Mouse (Mus musculus): ENCODE data around the gene Plxnb2. TPM values are rescaled to one million over a fixed set of nuclear protein-coding genes. Genes with fewer than 3 reads are reported as not detected.

Plxnb2 gene
- total and polyA plus RNA-seq, 3 experiments, result 0.17 to 0.19 TPM; not detected in 1

DNA sequence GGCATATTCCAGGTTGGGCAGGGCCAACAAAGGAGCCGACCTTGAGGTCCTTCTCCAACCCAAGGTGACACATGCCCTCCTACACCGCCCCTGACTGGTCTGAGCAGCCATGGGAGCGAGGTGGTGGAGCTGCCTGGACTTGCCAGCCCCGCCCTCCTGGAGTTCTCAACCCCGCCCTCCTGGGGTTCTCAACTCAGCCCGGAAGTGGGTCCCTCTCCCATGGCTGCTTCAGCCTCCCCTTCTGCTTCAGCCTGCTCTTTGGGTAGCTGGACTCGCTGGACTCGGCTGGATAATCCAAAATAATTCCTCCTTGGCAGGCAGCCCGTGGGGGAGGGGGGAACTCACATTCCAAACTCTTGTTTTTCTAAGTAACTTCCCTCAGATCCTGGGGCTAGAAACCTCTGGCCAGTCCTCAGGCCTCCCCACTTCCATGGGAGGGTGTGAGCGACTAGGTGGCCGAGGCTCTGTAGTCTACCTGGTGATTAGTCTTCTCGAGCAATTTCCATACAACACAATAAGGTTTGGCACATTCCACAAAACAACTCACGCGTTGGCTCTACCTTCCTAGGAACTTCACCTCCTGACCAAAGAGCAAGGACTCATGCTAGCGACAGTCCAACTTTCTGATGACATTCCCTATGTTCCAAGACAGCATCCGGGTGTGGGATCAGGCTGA lies 1.5 kb downstream of the Plxnb2 start:
- no peak for TF ChIP-seq USF2 (IDR thresholded peaks at IDR 0.05; ENCODE audit: borderline replicate concordance in 1 of 2, insufficient read depth in 1 of 2, low read depth in 1 of 2, low read length in 2 of 2)
- TF ChIP-seq RAD21 (IDR thresholded peaks at IDR 0.05; ENCODE audit: low read depth, low read length), result no peak
- no peak for TF ChIP-seq TCF12 (IDR thresholded peaks at IDR 0.05; ENCODE audit: low read depth, low read length)
- TF ChIP-seq CTCF (IDR thresholded peaks at IDR 0.05 in 2 of 3, conservative IDR thresholded peaks at IDR 0.05 in 1 of 3; ENCODE audit: control insufficient read depth in 1 of 3, insufficient read depth in 1 of 3, low read depth in 2 of 3, low read length in 3 of 3, poor library complexity in 1 of 3, severe bottlenecking in 1 of 3), result no peak
- TF ChIP-seq NRF1 (IDR thresholded peaks at IDR 0.05; ENCODE audit: insufficient read depth, low read depth, low read length, poor library complexity, severe bottlenecking), result no peak
- no peak for TF ChIP-seq TBP (IDR thresholded peaks at IDR 0.05; ENCODE audit: low read depth, low read length)
- no peak for TF ChIP-seq MXI1 (IDR thresholded peaks at IDR 0.05; ENCODE audit: low read depth, low read length)
- no peak for TF ChIP-seq MYC (IDR thresholded peaks at IDR 0.05; ENCODE audit: low read depth, low read length)
- TF ChIP-seq MAZ (IDR thresholded peaks at IDR 0.05; ENCODE audit: low read depth, low read length), result no peak
- TF ChIP-seq POLR2AphosphoS5 (IDR thresholded peaks at IDR 0.05; ENCODE audit: borderline replicate concordance, low read depth, low read length), result no peak
- TF ChIP-seq MEF2A (IDR thresholded peaks at IDR 0.05; ENCODE audit: extremely low read depth, insufficient replicate concordance, low read depth, low read length, poor library complexity, severe bottlenecking), result no peak
- no peak for TF ChIP-seq ETS1 (IDR thresholded peaks at IDR 0.05; ENCODE audit: low read depth, low read length)
- no peak for TF ChIP-seq POLR2A (IDR thresholded peaks at IDR 0.05; ENCODE audit: control insufficient read depth in 1 of 2, insufficient read depth in 1 of 2, low read depth in 1 of 2, low read length in 2 of 2, poor library complexity in 1 of 2)
- no peak for TF ChIP-seq CHD1 (IDR thresholded peaks at IDR 0.05; ENCODE audit: low read depth, low read length)
- TF ChIP-seq GABPA (IDR thresholded peaks at IDR 0.05; ENCODE audit: low read depth, low read length), result no peak
- no peak for TF ChIP-seq TAL1 (IDR thresholded peaks at IDR 0.05; ENCODE audit: low read length)
- H3K27ac ChIP-seq (ENCODE audit: control insufficient read depth, low read depth, low read length), result no peak overlapping the region
- no peaks in the 10 kb centered on the region for H3K27me3 ChIP-seq (ENCODE audit: control insufficient read depth in 1 of 2, insufficient read depth in 2 of 2, low read length in 2 of 2)
- H3K4me3 ChIP-seq (ENCODE audit: control insufficient read depth in 1 of 2, insufficient read depth in 1 of 2, low read depth in 2 of 2, low read length in 2 of 2), result no peak overlapping the region
- no peak for DNase-seq (ENCODE audit: low read depth, low spot score)
- no peaks in the 10 kb centered on the region for H3K79me2 ChIP-seq (ENCODE audit: control insufficient read depth, insufficient read depth, low read length, poor library complexity)
- no peaks in the 10 kb centered on the region for H3K9me3 ChIP-seq (replicated peaks; ENCODE audit: insufficient read depth, low read length)
- H3K36me3 ChIP-seq (ENCODE audit: control insufficient read depth in 1 of 2, insufficient read depth in 2 of 2, low read length in 2 of 2), result peaks cover 0 to 11% of the 10 kb centered on the region in 2 experiments; a peak in 2 of 4 replicates
- peaks cover 4 to 16% of the 10 kb centered on the region in 2 experiments; a peak in 3 of 4 replicates for H3K4me1 ChIP-seq (ENCODE audit: control insufficient read depth in 1 of 2, insufficient read depth in 2 of 2, low read length in 2 of 2)
- H3K9ac ChIP-seq (ENCODE audit: control insufficient read depth, low read depth, low read length, poor library complexity, severe bottlenecking), result no peak overlapping the region

DNA sequence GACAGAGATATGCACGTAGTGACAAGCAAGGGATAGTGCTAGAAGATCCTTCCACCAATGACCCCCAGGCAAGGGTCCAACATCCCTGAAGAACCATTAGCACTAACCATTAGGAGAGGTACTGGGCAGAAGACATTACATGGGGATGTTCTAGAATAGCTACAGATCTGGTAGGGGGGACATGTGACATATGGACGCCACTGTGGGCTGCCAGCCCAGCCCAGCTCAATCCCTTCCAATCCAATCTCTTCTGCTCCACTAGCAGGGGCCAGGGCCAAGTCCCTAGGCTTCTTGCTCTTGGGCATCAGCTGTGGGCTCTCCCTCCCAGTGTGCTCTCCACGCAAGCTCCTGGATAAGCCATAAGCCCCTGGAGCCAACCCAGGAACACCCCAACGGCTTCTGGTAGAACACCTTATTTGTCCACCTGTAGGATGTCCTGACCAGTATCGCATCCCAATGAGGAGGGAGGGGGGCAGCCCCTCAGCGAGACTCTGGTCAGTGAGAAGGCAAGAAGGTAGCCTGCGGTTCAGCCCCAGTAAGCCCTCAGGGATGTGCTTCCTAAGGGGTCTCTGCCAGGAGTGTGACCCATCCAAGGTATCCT lies 2.2 kb downstream of the Plxnb2 start:
- H3K4me1 ChIP-seq (ENCODE audit: control insufficient read depth in 1 of 2, insufficient read depth in 2 of 2, low read length in 2 of 2), result peaks cover 4 to 16% of the 10 kb centered on the region in 2 experiments; a peak in 3 of 4 replicates
- H3K27me3 ChIP-seq (ENCODE audit: control insufficient read depth in 1 of 2, insufficient read depth in 2 of 2, low read length in 2 of 2), result no peaks in the 10 kb centered on the region
- no peak overlapping the region for H3K9ac ChIP-seq (ENCODE audit: control insufficient read depth, low read depth, low read length, poor library complexity, severe bottlenecking)

More for the DNA sequence above, 2.2 kb downstream of the Plxnb2 start:
- DNase-seq (ENCODE audit: low read depth, low spot score), result no peak
- Histone ChIP-seq H3K27ac (ENCODE audit: control insufficient read depth, low read depth, low read length) (no peak overlapping the region), H3K4me3 (ENCODE audit: control insufficient read depth in 1 of 2, insufficient read depth in 1 of 2, low read depth in 2 of 2, low read length in 2 of 2) (no peak overlapping the region), H3K36me3 (ENCODE audit: control insufficient read depth in 1 of 2, insufficient read depth in 2 of 2, low read length in 2 of 2) (peaks cover 0 to 11% of the 10 kb centered on the region in 2 experiments; a peak in 2 of 4 replicates), H3K9me3 (replicated peaks; ENCODE audit: insufficient read depth, low read length) (no peaks in the 10 kb centered on the region), H3K79me2 (ENCODE audit: control insufficient read depth, insufficient read depth, low read length, poor library complexity) (no peaks in the 10 kb centered on the region)
- no peak for TF ChIP-seq ZC3H11A (IDR thresholded peaks at IDR 0.05; ENCODE audit: low read depth, low read length)
- TF ChIP-seq MYB (IDR thresholded peaks at IDR 0.05; ENCODE audit: low read depth, low read length), result no peak
- TF ChIP-seq MYC (IDR thresholded peaks at IDR 0.05; ENCODE audit: low read depth, low read length), result no peak
- TF ChIP-seq NELFE (IDR thresholded peaks at IDR 0.05; ENCODE audit: low read depth, low read length), result no peak

Measured in MEL (cell line).